Mouse (Mus musculus): ENCODE measurements around the gene Pdk1. TPM values are rescaled to one million over a fixed set of nuclear protein-coding genes. Genes with fewer than 3 reads are reported as not detected.

Pdk1 gene
- polyA plus RNA-seq, 1 experiment from 2014 or later: 67.2 TPM

- Histone ChIP-seq H3K27me3 (replicated peaks) (no peaks in the 10 kb centered on the region), H3K9me3 (no peaks in the 10 kb centered on the region), H3K36me3 (peaks cover 12% of the 10 kb centered on the region; the same call in 1 of the 2 replicates), H3K27ac (no peak overlapping the region), H3K4me3 (replicated peaks) (no peak overlapping the region), H3K9ac (no peak overlapping the region), H3K4me1 (no peaks in the 10 kb centered on the region), H3K4me2 (no peak overlapping the region)
- WGBS: 90% methylated on average over 4 of the region's 4 CpGs
- ATAC-seq (ENCODE audit: insufficient read depth, low FRiP score, low read depth): no peak
These were observed 4.8 kb downstream of the Pdk1 start for GRCm38 (mm10) chr2:71877865-71878264.

- ATAC-seq (ENCODE audit: insufficient read depth, low FRiP score, low read depth): no peak
- no peaks in the 10 kb centered on the region for H3K4me1 ChIP-seq
- WGBS: 67% methylated on average over 2 of the region's 2 CpGs
These were observed 5.4 kb downstream of the Pdk1 start for GRCm38 (mm10) chr2:71878441-71878840.

GRCm38 (mm10) chr2:71878943-71879342 is 5.9 kb downstream of the Pdk1 start:
- H3K9me3 ChIP-seq: no peaks in the 10 kb centered on the region
- H3K27ac ChIP-seq: no peak overlapping the region
- no peaks in the 10 kb centered on the region for H3K27me3 ChIP-seq (replicated peaks)
- no peaks in the 10 kb centered on the region for H3K4me1 ChIP-seq
- ATAC-seq (ENCODE audit: insufficient read depth, low FRiP score, low read depth): no peak
- no peak overlapping the region for H3K4me3 ChIP-seq (replicated peaks)
- H3K4me2 ChIP-seq: no peak overlapping the region
- H3K36me3 ChIP-seq: peaks cover 12% of the 10 kb centered on the region; the same call in 1 of the 2 replicates
- H3K9ac ChIP-seq: no peak overlapping the region

More at GRCm38 (mm10) chr2:71878441-71878840, 5.4 kb downstream of the Pdk1 start:
- H3K4me2 ChIP-seq: no peak overlapping the region
- H3K9ac ChIP-seq: no peak overlapping the region
- H3K36me3 ChIP-seq: peaks cover 12% of the 10 kb centered on the region; the same call in 1 of the 2 replicates
- H3K4me3 ChIP-seq (replicated peaks): no peak overlapping the region
- no peak overlapping the region for H3K27ac ChIP-seq
- H3K27me3 ChIP-seq (replicated peaks): no peaks in the 10 kb centered on the region
- no peaks in the 10 kb centered on the region for H3K9me3 ChIP-seq

- no peaks in the 10 kb centered on the region for H3K27me3 ChIP-seq (replicated peaks)
- no peak overlapping the region for H3K9ac ChIP-seq
- H3K36me3 ChIP-seq: peaks cover 19% of the 10 kb centered on the region; the same call in 1 of the 2 replicates
- ATAC-seq (ENCODE audit: insufficient read depth, low FRiP score, low read depth): no peak
- no peak overlapping the region for H3K27ac ChIP-seq
- H3K4me2 ChIP-seq: no peak overlapping the region
- H3K9me3 ChIP-seq: no peaks in the 10 kb centered on the region
- 76% methylated on average over 19 of the region's 19 CpGs for WGBS
- H3K4me1 ChIP-seq: no peaks in the 10 kb centered on the region
- H3K4me3 ChIP-seq (replicated peaks): no peak overlapping the region
These were observed 10.1 kb downstream of the Pdk1 start for GRCm38 (mm10) chr2:71882914-71883651.

- Histone ChIP-seq H3K27ac (no peak overlapping the region), H3K9ac (no peak overlapping the region), H3K27me3 (replicated peaks) (no peaks in the 10 kb centered on the region), H3K4me3 (replicated peaks) (no peak overlapping the region), H3K4me2 (no peak overlapping the region), H3K36me3 (peaks cover 23% of the 10 kb centered on the region; the same call in 1 of the 2 replicates), H3K4me1 (no peaks in the 10 kb centered on the region), H3K9me3 (no peaks in the 10 kb centered on the region)
- no peak for ATAC-seq (ENCODE audit: insufficient read depth, low FRiP score, low read depth)
- WGBS: 93% methylated on average over 4 of the region's 4 CpGs
These were observed 14.2 kb downstream of the Pdk1 start for GRCm38 (mm10) chr2:71887269-71887668.

GRCm38 (mm10) chr2:71888437-71888836 is 15.4 kb downstream of the Pdk1 start:
- Histone ChIP-seq H3K4me2 (no peak overlapping the region), H3K9ac (no peak overlapping the region), H3K27me3 (replicated peaks) (no peaks in the 10 kb centered on the region), H3K36me3 (peaks cover 28% of the 10 kb centered on the region), H3K4me1 (no peaks in the 10 kb centered on the region), H3K27ac (no peak overlapping the region), H3K4me3 (replicated peaks) (no peak overlapping the region), H3K9me3 (no peaks in the 10 kb centered on the region)
- 81% methylated on average over 4 of the region's 4 CpGs for WGBS
- no peak for ATAC-seq (ENCODE audit: insufficient read depth, low FRiP score, low read depth)

- no peaks in the 10 kb centered on the region for H3K27me3 ChIP-seq (replicated peaks)
- H3K4me2 ChIP-seq: no peak overlapping the region
- no peaks in the 10 kb centered on the region for H3K4me1 ChIP-seq
- H3K9me3 ChIP-seq: no peaks in the 10 kb centered on the region
- H3K9ac ChIP-seq: no peak overlapping the region
- peaks cover 33% of the 10 kb centered on the region for H3K36me3 ChIP-seq
- no peak overlapping the region for H3K4me3 ChIP-seq (replicated peaks)
- WGBS: 85% methylated on average over 2 of the region's 2 CpGs
- ATAC-seq (ENCODE audit: insufficient read depth, low FRiP score, low read depth): no peak
- no peak overlapping the region for H3K27ac ChIP-seq
These were observed 18.5 kb downstream of the Pdk1 start for GRCm38 (mm10) chr2:71891536-71891935.

GRCm38 (mm10) chr2:71892741-71893349 is 19.8 kb downstream of the Pdk1 start:
- H3K9me3 ChIP-seq: no peaks in the 10 kb centered on the region
- H3K4me2 ChIP-seq: no peak overlapping the region
- no peaks in the 10 kb centered on the region for H3K27me3 ChIP-seq (replicated peaks)
- ATAC-seq (ENCODE audit: insufficient read depth, low FRiP score, low read depth): no peak
- H3K4me3 ChIP-seq (replicated peaks): no peak overlapping the region
- 89% methylated on average over 7 of the region's 7 CpGs for WGBS
- no peak overlapping the region for H3K27ac ChIP-seq
- H3K4me1 ChIP-seq: no peaks in the 10 kb centered on the region
- no peak overlapping the region for H3K9ac ChIP-seq
- peaks cover 35% of the 10 kb centered on the region for H3K36me3 ChIP-seq

- no peak for ATAC-seq (ENCODE audit: insufficient read depth, low FRiP score, low read depth)
- Histone ChIP-seq H3K4me1 (no peaks in the 10 kb centered on the region), H3K36me3 (peaks cover 23% of the 10 kb centered on the region), H3K4me3 (replicated peaks) (no peak overlapping the region), H3K9me3 (no peaks in the 10 kb centered on the region), H3K27ac (no peak overlapping the region), H3K9ac (no peak overlapping the region), H3K4me2 (no peak overlapping the region), H3K27me3 (replicated peaks) (no peaks in the 10 kb centered on the region)
- 94% methylated on average over 13 of the region's 13 CpGs for WGBS
These were observed 22.7 kb downstream of the Pdk1 start for GRCm38 (mm10) chr2:71895596-71896286.

- H3K9ac ChIP-seq: no peak overlapping the region
- no peaks in the 10 kb centered on the region for H3K9me3 ChIP-seq
- H3K4me3 ChIP-seq (replicated peaks): no peak overlapping the region
- no peaks in the 10 kb centered on the region for H3K4me1 ChIP-seq
- H3K27me3 ChIP-seq (replicated peaks): no peaks in the 10 kb centered on the region
- no peak overlapping the region for H3K27ac ChIP-seq
- WGBS: 84% methylated on average over 12 of the region's 12 CpGs
- no peak for ATAC-seq (ENCODE audit: insufficient read depth, low FRiP score, low read depth)
- no peak overlapping the region for H3K4me2 ChIP-seq
- peaks cover 19% of the 10 kb centered on the region for H3K36me3 ChIP-seq
These were observed 24.4 kb downstream of the Pdk1 start for GRCm38 (mm10) chr2:71897420-71897819.

GRCm38 (mm10) chr2:71898335-71898856 is 25.4 kb downstream of the Pdk1 start:
- Histone ChIP-seq H3K27me3 (replicated peaks) (no peaks in the 10 kb centered on the region), H3K4me2 (no peak overlapping the region), H3K4me3 (replicated peaks) (no peak overlapping the region), H3K4me1 (no peaks in the 10 kb centered on the region), H3K9me3 (no peaks in the 10 kb centered on the region), H3K9ac (no peak overlapping the region), H3K27ac (no peak overlapping the region), H3K36me3 (peaks cover 15% of the 10 kb centered on the region; the same call in 1 of the 2 replicates)
- WGBS: 54% methylated on average over 8 of the region's 8 CpGs
- no peak for ATAC-seq (ENCODE audit: insufficient read depth, low FRiP score, low read depth)

GRCm38 (mm10) chr2:71899886-71900285 is 26.9 kb downstream of the Pdk1 start:
- no peak overlapping the region for H3K4me3 ChIP-seq (replicated peaks)

More at GRCm38 (mm10) chr2:71899886-71900285, 26.9 kb downstream of the Pdk1 start:
- 83% methylated on average over 15 of the region's 15 CpGs for WGBS
- Histone ChIP-seq H3K36me3 (peaks cover 11% of the 10 kb centered on the region; the same call in 1 of the 2 replicates), H3K9me3 (no peaks in the 10 kb centered on the region), H3K4me1 (no peaks in the 10 kb centered on the region), H3K9ac (no peak overlapping the region), H3K27me3 (replicated peaks) (no peaks in the 10 kb centered on the region), H3K4me2 (no peak overlapping the region), H3K27ac (no peak overlapping the region)
- ATAC-seq (ENCODE audit: insufficient read depth, low FRiP score, low read depth): no peak

Measured in stomach, embryonic 15.5 days (tissue).